In the genomic region with DNA sequence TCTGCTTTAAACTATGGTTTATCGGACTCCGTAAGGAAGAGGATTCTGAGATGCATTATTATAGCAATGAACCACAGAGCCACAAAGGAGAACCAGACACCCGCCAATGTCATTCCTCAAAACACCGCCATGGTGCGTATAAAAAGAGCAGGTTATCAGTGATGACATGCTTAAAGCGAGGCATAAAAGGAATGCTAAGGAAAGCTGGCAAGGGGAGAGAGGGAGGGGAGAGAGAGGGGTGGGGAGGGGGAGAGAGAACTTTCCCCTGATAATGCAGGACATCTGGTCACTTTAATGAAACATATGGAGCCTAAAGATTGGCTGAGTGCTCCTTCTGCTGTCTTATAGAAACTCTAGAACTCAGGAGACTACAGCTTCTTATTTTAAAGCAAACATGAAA, we compare ENCODE assay signal across 19 mouse cellular contexts.
DNase-seq lines count a peak whose midpoint lies in the region; ATAC-seq and TF ChIP-seq lines count a peak whose summit lies in the region.
"Had no signal": no experiment of that assay in that cellular context is flagged by ENCODE, and none has a peak within 500 bp of the region (broad histone marks: within the 10 kb centered on the region; RNA-seq: fewer than 3 reads in every experiment).

No protein-coding gene starts in this region.

- intact Hi-C loops in heart, postnatal 36 days (cut with DNase I): no loop called here
- intact Hi-C loops in left cerebral cortex, postnatal 4 days (cut with DNase I): no loop called here

- no peak for ATAC-seq in heart, embryonic 13.5 days (ENCODE audit: extremely low read depth, insufficient number of reproducible peaks, low FRiP score, low TSS enrichment)
- no peak for ATAC-seq in midbrain, postnatal 0 days (ENCODE audit: low FRiP score)
- no peak for ATAC-seq in embryonic facial prominence, embryonic 13.5 days (ENCODE audit: insufficient number of reproducible peaks, insufficient read depth, low FRiP score, low TSS enrichment, low read depth)
- ATAC-seq in stomach, embryonic 16.5 days (ENCODE audit: insufficient read depth, low FRiP score): no peak
- ATAC-seq in activated CD4-positive, CD25-positive, alpha-beta regulatory T cell, adult 4 months: no peak
- ATAC-seq: forebrain, embryonic 16.5 days; midbrain, embryonic 16.5 days had no signal

- no peak overlapping the region for H3K9ac ChIP-seq in heart, embryonic 13.5 days
- H3K9ac ChIP-seq in midbrain, postnatal 0 days (replicated peaks; ENCODE audit: low read length, poor library complexity, severe bottlenecking): no peak overlapping the region
- no peak overlapping the region for H3K9ac ChIP-seq in embryonic facial prominence, embryonic 13.5 days
- no peak overlapping the region for H3K9ac ChIP-seq in stomach, embryonic 16.5 days (ENCODE audit: low read length)
- H3K9ac ChIP-seq: heart, embryonic 15.5 days; hindbrain, embryonic 12.5 days; limb, embryonic 12.5 days; liver, embryonic 13.5 days; lung, embryonic 15.5 days had no signal

- H3K36me3 ChIP-seq in heart, embryonic 13.5 days: no peaks in the 10 kb centered on the region
- no peaks in the 10 kb centered on the region for H3K36me3 ChIP-seq in midbrain, postnatal 0 days (ENCODE audit: insufficient read depth, low read length)
- no peaks in the 10 kb centered on the region for H3K36me3 ChIP-seq in midbrain, embryonic 10.5 days
- H3K36me3 ChIP-seq in embryonic facial prominence, embryonic 13.5 days: no peaks in the 10 kb centered on the region
- H3K36me3 ChIP-seq in stomach, embryonic 16.5 days (ENCODE audit: control insufficient read depth, insufficient read depth, low read length): no peaks in the 10 kb centered on the region
- H3K36me3 ChIP-seq: heart, embryonic 15.5 days; hindbrain, embryonic 12.5 days; limb, embryonic 12.5 days; liver, embryonic 13.5 days; lung, embryonic 15.5 days had no signal

- 30% methylated on average over 6 of the region's 6 CpGs for WGBS in heart, embryonic 13.5 days
- 61% methylated on average over 6 of the region's 6 CpGs for WGBS in midbrain, postnatal 0 days
- WGBS in midbrain, embryonic 10.5 days: 84% methylated on average over 6 of the region's 6 CpGs
- 20% methylated on average over 6 of the region's 6 CpGs for WGBS in embryonic facial prominence, embryonic 13.5 days
- 48% methylated on average over 6 of the region's 6 CpGs for WGBS in stomach, embryonic 16.5 days

- H3K27me3 ChIP-seq in heart, embryonic 13.5 days (replicated peaks): no peaks in the 10 kb centered on the region
- no peaks in the 10 kb centered on the region for H3K27me3 ChIP-seq in midbrain, postnatal 0 days (ENCODE audit: insufficient read depth, low read length)
- H3K27me3 ChIP-seq in midbrain, embryonic 10.5 days (ENCODE audit: low read depth, poor library complexity, severe bottlenecking): no peaks in the 10 kb centered on the region
- H3K27me3 ChIP-seq in embryonic facial prominence, embryonic 13.5 days: no peaks in the 10 kb centered on the region
- H3K27me3 ChIP-seq in stomach, embryonic 16.5 days (ENCODE audit: control insufficient read depth, insufficient read depth, low read length): no peaks in the 10 kb centered on the region
- H3K27me3 ChIP-seq: heart, embryonic 15.5 days; hindbrain, embryonic 12.5 days; limb, embryonic 12.5 days; liver, embryonic 13.5 days; lung, embryonic 15.5 days had no signal

- no peak for TF ChIP-seq CTCF in midbrain, postnatal 0 days (IDR thresholded peaks at IDR 0.05)

- H3K9me3 ChIP-seq in heart, embryonic 13.5 days: no peaks in the 10 kb centered on the region
- no peaks in the 10 kb centered on the region for H3K9me3 ChIP-seq in midbrain, postnatal 0 days (ENCODE audit: low read length)
- H3K9me3 ChIP-seq in midbrain, embryonic 10.5 days (replicated peaks): no peaks in the 10 kb centered on the region
- no peaks in the 10 kb centered on the region for H3K9me3 ChIP-seq in embryonic facial prominence, embryonic 13.5 days
- H3K9me3 ChIP-seq in stomach, embryonic 16.5 days (replicated peaks; ENCODE audit: control insufficient read depth, low read length): no peaks in the 10 kb centered on the region
- H3K9me3 ChIP-seq: heart, embryonic 15.5 days; hindbrain, embryonic 12.5 days; limb, embryonic 12.5 days; lung, embryonic 15.5 days had no signal

- H3K27ac ChIP-seq in heart, embryonic 13.5 days (replicated peaks): no peak overlapping the region
- H3K27ac ChIP-seq in midbrain, postnatal 0 days (ENCODE audit: low read depth, low read length): no peak overlapping the region
- no peak overlapping the region for H3K27ac ChIP-seq in midbrain, embryonic 10.5 days (replicated peaks)
- H3K27ac ChIP-seq in embryonic facial prominence, embryonic 13.5 days: 0 out of 2 replicates have a peak overlapping the region, but pooled peaks have one; percentile 22
- peak overlapping the region; percentile 21 for H3K27ac ChIP-seq in stomach, embryonic 16.5 days (ENCODE audit: low read length)
- H3K27ac ChIP-seq: heart, embryonic 15.5 days; hindbrain, embryonic 12.5 days; limb, embryonic 12.5 days; liver, embryonic 13.5 days had no signal

- DNase-seq in heart, postnatal 36 days: no peak
- peak; percentile 10 for DNase-seq in midbrain, postnatal 0 days (ENCODE audit: low spot score)
- DNase-seq in midbrain, embryonic 10.5 days (ENCODE audit: low spot score): no peak
- DNase-seq in left cerebral cortex, postnatal 4 days: no peak
- DNase-seq: B cell, adult 2 months; cerebellum, adult 9-10 months; liver, embryonic 13.5 days; thymus, postnatal 36 days had no signal

- peak overlapping the region; percentile 35; the same call in 1 of the 2 replicates for H3K4me2 ChIP-seq in heart, embryonic 13.5 days
- no peak overlapping the region for H3K4me2 ChIP-seq in midbrain, postnatal 0 days (ENCODE audit: low read depth, low read length, poor library complexity, severe bottlenecking)
- peak overlapping the region; percentile 12; the same call in 1 of the 2 replicates for H3K4me2 ChIP-seq in embryonic facial prominence, embryonic 13.5 days
- peak overlapping the region; percentile 5; the same call in 1 of the 2 replicates for H3K4me2 ChIP-seq in stomach, embryonic 16.5 days (ENCODE audit: low read depth, low read length)
- H3K4me2 ChIP-seq: heart, embryonic 15.5 days; hindbrain, embryonic 12.5 days; limb, embryonic 12.5 days; liver, embryonic 13.5 days; lung, embryonic 15.5 days had no signal

- peaks cover 18% of the 10 kb centered on the region for H3K4me1 ChIP-seq in heart, embryonic 13.5 days
- H3K4me1 ChIP-seq in midbrain, postnatal 0 days (ENCODE audit: insufficient read depth, low read length): no peaks in the 10 kb centered on the region
- H3K4me1 ChIP-seq in midbrain, embryonic 10.5 days: no peaks in the 10 kb centered on the region
- peaks cover 25% of the 10 kb centered on the region for H3K4me1 ChIP-seq in embryonic facial prominence, embryonic 13.5 days
- peaks cover 6% of the 10 kb centered on the region; the same call in 1 of the 2 replicates for H3K4me1 ChIP-seq in stomach, embryonic 16.5 days (ENCODE audit: control insufficient read depth, insufficient read depth, low read length)
- H3K4me1 ChIP-seq: hindbrain, embryonic 12.5 days; liver, embryonic 13.5 days had no signal

- H3K4me3 ChIP-seq in heart, embryonic 13.5 days: no peak overlapping the region
- H3K4me3 ChIP-seq in midbrain, postnatal 0 days (ENCODE audit: low read depth, low read length): no peak overlapping the region
- no peak overlapping the region for H3K4me3 ChIP-seq in midbrain, embryonic 10.5 days
- H3K4me3 ChIP-seq in embryonic facial prominence, embryonic 13.5 days: no peak overlapping the region
- 0 out of 2 replicates have a peak overlapping the region, but pooled peaks have one; percentile 1 for H3K4me3 ChIP-seq in stomach, embryonic 16.5 days (replicated peaks; ENCODE audit: low read length)
- H3K4me3 ChIP-seq: erythroblast, embryonic 14.5 days; heart, embryonic 15.5 days; hindbrain, embryonic 12.5 days; limb, embryonic 12.5 days; liver, embryonic 13.5 days; lung, embryonic 15.5 days had no signal

Comparison
In these comparisons a context has a peak if more than half of its experiments do, and no peak if none do; other contexts are left out.
1. H3K27ac ChIP-seq: peak in embryonic facial prominence, embryonic 13.5 days (single experiment) and stomach, embryonic 16.5 days (single experiment); none in heart, embryonic 13.5 days (single experiment), midbrain, postnatal 0 days (single experiment) and midbrain, embryonic 10.5 days (single experiment).